Mouse (Mus musculus) liver, adult 2 months (tissue): ENCODE measurements around the gene Myom1. TPM values are rescaled to one million over a fixed set of nuclear protein-coding genes. Genes with fewer than 3 reads are reported as not detected.

Experiments
- DNase-seq: peaks from one replicate; pipeline ENCODE4 v3.0.0-alpha.2; 2011; ENCODE audit warnings: low read depth, low spot score; ENCODE audit errors: extremely low read depth
- H3K27ac ChIP-seq: fragments of 200-500 bp; replicated peaks from 2 replicates; pipeline ENCODE4 v1.5.1; 2012; ENCODE audit warnings: low read depth, mild to moderate bottlenecking, control low read depth, inconsistent platforms, low read length; ENCODE audit not compliant: insufficient read depth
- H3K27me3 ChIP-seq: fragments of 200-500 bp; 2 replicates; pipeline ENCODE4 v1.6.1; 2012; ENCODE audit warnings: mild to moderate bottlenecking, moderate library complexity, low read length, inconsistent platforms; ENCODE audit not compliant: control insufficient read depth, insufficient read depth
- H3K36me3 ChIP-seq: fragments of 200-500 bp; 2 replicates; pipeline ENCODE4 v1.6.1; 2012; ENCODE audit warnings: low read length, inconsistent platforms; ENCODE audit not compliant: control insufficient read depth, insufficient read depth
- H3K4me1 ChIP-seq: fragments of 200-500 bp; 2 replicates; pipeline ENCODE4 v1.6.1; 2011; ENCODE audit warnings: low read length; ENCODE audit not compliant: control insufficient read depth, insufficient read depth
- H3K4me3 ChIP-seq: fragments of 200-500 bp; 2 replicates; pipeline ENCODE4 v1.5.1; 2011; ENCODE audit warnings: low read depth, mild to moderate bottlenecking, control low read depth, low read length, moderate library complexity; ENCODE audit not compliant: insufficient read depth
- H3K79me2 ChIP-seq: fragments of 200-500 bp; 2 replicates; pipeline ENCODE4 v1.6.1; 2012; ENCODE audit warnings: inconsistent platforms, mild to moderate bottlenecking, low read length, moderate library complexity; ENCODE audit not compliant: control insufficient read depth, insufficient read depth
- H3K9ac ChIP-seq: fragments of 200-500 bp; 2 replicates; pipeline ENCODE4 v1.6.1; 2012; ENCODE audit warnings: low read depth, mild to moderate bottlenecking, control low read depth, inconsistent platforms, low read length
- CTCF ChIP-seq: fragments of 200-500 bp; IDR thresholded peaks from 2 replicates; pipeline ENCODE4 v1.5.1; 2011; ENCODE audit warnings: low read depth, low read length, control low read depth
- POLR2A ChIP-seq: fragments of 200-500 bp; IDR thresholded peaks from 2 replicates; pipeline ENCODE4 v1.6.1; 2011; ENCODE audit warnings: low read length, control low read depth; ENCODE audit not compliant: insufficient read depth; ENCODE audit errors: extremely low read depth
- WGBS: fragments of 180-500 bp; shearing (Covaris S2); methylation state at CpG from one replicate; pipeline ENCODE4 v1.1.7; 2018; 5-methylcytosine and 5-hydroxymethylcytosine counted together
- polyA plus RNA-seq: library from polyadenylated mRNA; depleted of rRNA; stranded (reverse); fragments of >200 nt; gene quantifications from 2 replicates; pipeline ENCODE4 v1.2.3, GENCODE M21; 2012
- total RNA-seq: library from RNA; depleted of rRNA; stranded (reverse); fragments of >200 nt; gene quantifications from 2 replicates; pipeline ENCODE4 v1.2.3, GENCODE M21; 2014

The Myom1 gene
- total and polyA plus RNA-seq, 2 experiments: 0.34 to 3.2 TPM

GRCm38 (mm10) chr17:71038812-71039211, 36.4 kb downstream of the Myom1 start:
- no peaks in the 10 kb centered on the region for H3K27me3 ChIP-seq
- TF ChIP-seq CTCF (no peak), POLR2A (no peak)
- WGBS: 81% methylated on average over 5 of the region's 5 CpGs
- H3K36me3 ChIP-seq: no peaks in the 10 kb centered on the region
- DNase-seq: no peak
- no peaks in the 10 kb centered on the region for H3K4me1 ChIP-seq
- no peak overlapping the region for H3K4me3 ChIP-seq
- H3K9ac ChIP-seq: no peak overlapping the region
- H3K27ac ChIP-seq: no peak overlapping the region
- no peaks in the 10 kb centered on the region for H3K79me2 ChIP-seq

- Histone ChIP-seq H3K4me1 (no peaks in the 10 kb centered on the region), H3K4me3 (no peak overlapping the region), H3K27me3 (no peaks in the 10 kb centered on the region), H3K9ac (no peak overlapping the region), H3K36me3 (no peaks in the 10 kb centered on the region), H3K79me2 (no peaks in the 10 kb centered on the region), H3K27ac (no peak overlapping the region)
- no peak for DNase-seq
- no peak for TF ChIP-seq POLR2A
- TF ChIP-seq CTCF: no peak
- WGBS: 72% methylated on average over 12 of the region's 12 CpGs
Observed at GRCm38 (mm10) chr17:71039851-71040581, 37.6 kb downstream of the Myom1 start.

GRCm38 (mm10) chr17:71040582-71040880, 38.1 kb downstream of the Myom1 start:
- H3K4me3 ChIP-seq: no peak overlapping the region
- DNase-seq: no peak
- H3K9ac ChIP-seq: no peak overlapping the region
- WGBS: 81% methylated on average over 5 of the region's 5 CpGs
- H3K79me2 ChIP-seq: no peaks in the 10 kb centered on the region
- no peaks in the 10 kb centered on the region for H3K27me3 ChIP-seq
- no peaks in the 10 kb centered on the region for H3K4me1 ChIP-seq
- no peaks in the 10 kb centered on the region for H3K36me3 ChIP-seq
- TF ChIP-seq CTCF: no peak
- TF ChIP-seq POLR2A: no peak
- no peak overlapping the region for H3K27ac ChIP-seq

GRCm38 (mm10) chr17:71042645-71043044, 40.2 kb downstream of the Myom1 start:
- Histone ChIP-seq H3K27ac (no peak overlapping the region), H3K4me3 (no peak overlapping the region), H3K79me2 (no peaks in the 10 kb centered on the region), H3K36me3 (no peaks in the 10 kb centered on the region), H3K27me3 (no peaks in the 10 kb centered on the region), H3K4me1 (no peaks in the 10 kb centered on the region), H3K9ac (no peak overlapping the region)
- WGBS: 85% methylated on average over 1 of the region's 1 CpGs
- TF ChIP-seq CTCF (no peak), POLR2A (no peak)
- no peak for DNase-seq

GRCm38 (mm10) chr17:71045591-71045990, 43.2 kb downstream of the Myom1 start:
- DNase-seq: no peak
- Histone ChIP-seq H3K27ac (no peak overlapping the region), H3K27me3 (no peaks in the 10 kb centered on the region), H3K9ac (no peak overlapping the region), H3K79me2 (no peaks in the 10 kb centered on the region), H3K4me1 (no peaks in the 10 kb centered on the region), H3K36me3 (no peaks in the 10 kb centered on the region), H3K4me3 (no peak overlapping the region)
- TF ChIP-seq CTCF (no peak), POLR2A (no peak)
- 89% methylated on average over 9 of the region's 9 CpGs for WGBS

- Histone ChIP-seq H3K4me3 (no peak overlapping the region), H3K27me3 (no peaks in the 10 kb centered on the region), H3K36me3 (no peaks in the 10 kb centered on the region), H3K27ac (no peak overlapping the region), H3K9ac (no peak overlapping the region), H3K4me1 (no peaks in the 10 kb centered on the region), H3K79me2 (no peaks in the 10 kb centered on the region)
- WGBS: 90% methylated on average over 4 of the region's 4 CpGs
- TF ChIP-seq CTCF: no peak
- TF ChIP-seq POLR2A: no peak
- no peak for DNase-seq
Observed at GRCm38 (mm10) chr17:71046856-71047255, 44.4 kb downstream of the Myom1 start.
